Mouse (Mus musculus): ENCODE data around the gene Dennd5b. TPM values are rescaled to one million over a fixed set of nuclear protein-coding genes. Genes with fewer than 3 reads are reported as not detected.
A peak's percentile ranks its signal among the peaks of the same experiment; 100 is the strongest.

The Dennd5b gene
- polyA plus RNA-seq, 1 experiment, result 6.1 TPM

DNA sequence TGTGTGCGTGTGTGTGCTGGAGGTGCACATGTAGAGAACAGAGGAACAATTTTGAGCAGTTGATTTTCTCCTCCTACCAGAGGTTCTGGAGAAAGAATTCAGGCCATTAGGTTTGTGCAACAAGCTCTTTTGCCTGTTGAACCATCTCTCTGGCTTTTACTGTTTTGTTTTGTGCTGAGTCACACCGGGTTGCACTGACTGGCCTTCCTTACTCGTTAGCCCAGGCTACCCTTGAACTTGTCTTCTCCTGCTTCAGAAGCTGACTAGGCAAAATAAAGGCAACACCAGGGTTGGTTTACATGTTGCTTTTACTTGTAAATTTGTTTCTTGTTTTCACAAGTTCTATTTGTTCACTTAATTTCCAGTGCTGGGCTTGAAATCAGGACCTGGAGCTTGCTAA, 21.6 kb upstream of the Dennd5b start:
- Histone ChIP-seq H3K27ac (replicated peaks; ENCODE audit: low read depth, low read length) (no peak overlapping the region), H3K4me1 (ENCODE audit: control insufficient read depth, insufficient read depth, insufficient read length, low read length) (peaks cover 2% of the 10 kb centered on the region; the same call in 1 of the 2 replicates), H3K4me3 (ENCODE audit: insufficient read depth, low read depth, low read length) (no peak overlapping the region)

DNA sequence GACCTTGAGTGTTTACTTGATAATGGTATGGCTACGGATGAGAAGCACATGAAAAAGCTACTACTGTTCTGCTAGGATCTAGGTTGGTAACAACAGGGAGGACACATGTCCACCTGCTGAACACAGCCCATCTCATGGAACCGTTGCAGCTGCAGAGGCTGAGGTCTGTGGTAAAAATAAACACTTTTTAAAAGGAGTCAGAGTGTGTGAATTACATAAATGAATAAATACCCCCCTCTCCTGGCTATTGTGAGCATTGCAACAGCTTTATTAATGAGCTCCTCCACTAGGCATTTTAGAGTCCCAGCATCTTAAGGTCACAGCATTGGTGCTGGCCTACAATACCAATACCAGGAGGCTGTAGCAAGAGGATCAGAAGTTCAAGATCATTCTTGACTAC, 18.4 kb upstream of the Dennd5b start:
- Histone ChIP-seq H3K27ac (replicated peaks; ENCODE audit: low read depth, low read length) (no peak overlapping the region), H3K4me3 (ENCODE audit: insufficient read depth, low read depth, low read length) (no peak overlapping the region)

DNA sequence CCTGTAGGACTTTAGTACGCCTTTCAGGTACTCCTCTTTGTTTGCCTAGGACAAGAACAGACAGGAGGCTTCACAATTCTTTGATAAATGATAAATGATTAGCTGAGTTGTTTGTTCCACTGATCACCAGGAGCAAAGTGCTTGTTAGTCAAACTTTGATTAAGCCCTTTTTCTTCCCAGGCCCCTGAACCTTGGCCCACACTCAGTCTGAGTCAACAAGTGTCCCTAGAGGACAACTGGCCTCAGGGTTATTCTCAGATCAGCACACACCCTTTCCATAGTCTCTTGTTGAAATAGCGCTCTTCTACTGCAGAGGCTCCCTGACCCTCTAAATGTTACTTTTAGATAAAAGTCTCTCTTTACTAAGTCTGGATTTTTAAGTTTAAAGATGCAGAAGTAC, 17.5 kb upstream of the Dennd5b start:
- H3K4me3 ChIP-seq (ENCODE audit: insufficient read depth, low read depth, low read length), result no peak overlapping the region
- H3K27ac ChIP-seq (replicated peaks; ENCODE audit: low read depth, low read length), result peak overlapping the region; percentile 86
- peaks cover 2% of the 10 kb centered on the region; the same call in 1 of the 2 replicates for H3K4me1 ChIP-seq (ENCODE audit: control insufficient read depth, insufficient read depth, insufficient read length, low read length)

More for the DNA sequence above, 18.4 kb upstream of the Dennd5b start:
- peaks cover 2% of the 10 kb centered on the region; the same call in 1 of the 2 replicates for H3K4me1 ChIP-seq (ENCODE audit: control insufficient read depth, insufficient read depth, insufficient read length, low read length)

DNA sequence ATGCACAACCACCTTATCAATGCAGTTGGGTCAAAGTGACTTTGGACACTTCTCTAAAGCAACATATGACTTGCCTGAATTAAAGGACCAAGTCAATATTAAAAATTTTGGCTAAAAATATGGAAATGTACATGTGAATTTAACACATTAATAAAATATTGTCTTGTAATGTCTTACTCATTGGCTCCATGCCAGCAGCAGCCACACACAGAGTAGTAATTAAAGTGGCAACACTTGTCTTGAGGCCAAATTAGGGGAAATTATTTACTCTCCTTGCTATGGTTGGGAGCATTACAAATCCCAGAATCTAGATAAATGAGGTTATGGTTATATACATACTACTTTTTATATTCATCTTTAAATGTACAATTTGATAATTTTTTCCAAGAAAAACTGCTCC, 15.5 kb upstream of the Dennd5b start:
- H3K4me1 ChIP-seq (ENCODE audit: control insufficient read depth, insufficient read depth, insufficient read length, low read length), result peaks cover 2% of the 10 kb centered on the region; the same call in 1 of the 2 replicates
- H3K4me3 ChIP-seq (ENCODE audit: insufficient read depth, low read depth, low read length), result no peak overlapping the region

DNA sequence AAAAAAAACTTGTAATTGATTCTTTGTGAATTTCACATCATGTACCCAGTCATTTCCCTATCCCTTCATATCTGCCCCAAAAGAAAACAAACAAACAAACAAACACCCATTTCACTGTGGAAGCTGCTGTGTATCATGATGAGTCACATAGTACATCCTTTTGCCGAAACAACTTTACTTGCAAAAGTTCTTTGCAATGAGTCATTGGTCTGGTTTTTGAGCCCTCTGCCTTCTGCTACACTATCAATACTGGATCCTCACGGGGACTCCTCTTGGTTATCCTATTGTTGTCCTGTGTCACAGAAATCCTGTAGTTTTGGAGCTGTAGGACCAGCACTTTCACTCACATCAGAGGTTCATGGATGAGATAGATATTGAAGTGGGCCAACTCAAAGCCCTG, 7.4 kb upstream of the Dennd5b start:
- H3K4me3 ChIP-seq (ENCODE audit: insufficient read depth, low read depth, low read length), result no peak overlapping the region
- H3K4me1 ChIP-seq (ENCODE audit: control insufficient read depth, insufficient read depth, insufficient read length, low read length), result no peaks in the 10 kb centered on the region
- H3K27ac ChIP-seq (replicated peaks; ENCODE audit: low read depth, low read length), result no peak overlapping the region

More for the DNA sequence above, 15.5 kb upstream of the Dennd5b start:
- H3K27ac ChIP-seq (replicated peaks; ENCODE audit: low read depth, low read length), result no peak overlapping the region

DNA sequence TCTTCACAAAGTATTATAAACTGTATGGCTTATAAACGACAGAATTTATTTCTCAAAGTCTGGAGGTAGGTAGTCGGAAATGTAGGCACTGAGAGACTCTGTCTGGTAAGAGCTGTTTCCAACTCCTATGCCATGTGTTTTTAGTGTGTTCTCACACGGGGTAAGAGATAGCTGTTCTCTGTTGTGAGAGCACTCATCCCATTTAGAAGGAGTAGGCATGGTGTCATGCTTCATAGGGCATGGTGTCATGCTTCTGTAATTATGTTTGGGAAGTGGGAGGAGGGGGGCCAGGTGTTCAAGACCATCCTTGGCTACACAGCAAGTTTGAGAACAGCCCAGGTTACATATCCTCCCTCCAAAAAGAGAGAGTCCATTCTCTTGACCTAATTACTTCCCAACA, 6.1 kb upstream of the Dennd5b start:
- H3K4me3 ChIP-seq (ENCODE audit: insufficient read depth, low read depth, low read length), result no peak overlapping the region
- no peaks in the 10 kb centered on the region for H3K4me1 ChIP-seq (ENCODE audit: control insufficient read depth, insufficient read depth, insufficient read length, low read length)
- H3K27ac ChIP-seq (replicated peaks; ENCODE audit: low read depth, low read length), result no peak overlapping the region

DNA sequence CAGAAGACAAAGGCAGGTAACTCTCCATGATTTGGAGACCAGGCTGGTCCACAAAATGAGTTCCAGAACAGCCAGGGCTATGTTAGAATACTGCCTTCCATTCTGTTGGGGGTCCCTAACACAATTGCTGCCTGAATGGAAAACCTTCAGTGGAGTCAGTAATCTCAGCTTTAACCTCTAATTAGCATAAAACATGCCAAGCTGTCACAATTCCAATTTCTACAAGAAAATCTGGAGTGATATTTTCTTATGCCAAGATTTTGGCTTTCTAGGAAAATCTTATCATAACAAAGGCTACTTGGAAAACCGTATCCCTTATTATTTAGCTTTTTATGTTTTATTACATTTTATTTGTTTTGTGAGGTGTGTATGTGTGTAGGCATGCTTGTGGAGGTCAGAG, 2.0 kb upstream of the Dennd5b start:
- no peaks in the 10 kb centered on the region for H3K4me1 ChIP-seq (ENCODE audit: control insufficient read depth, insufficient read depth, insufficient read length, low read length)
- H3K27ac ChIP-seq (replicated peaks; ENCODE audit: low read depth, low read length), result no peak overlapping the region
- H3K4me3 ChIP-seq (ENCODE audit: insufficient read depth, low read depth, low read length), result no peak overlapping the region

DNA sequence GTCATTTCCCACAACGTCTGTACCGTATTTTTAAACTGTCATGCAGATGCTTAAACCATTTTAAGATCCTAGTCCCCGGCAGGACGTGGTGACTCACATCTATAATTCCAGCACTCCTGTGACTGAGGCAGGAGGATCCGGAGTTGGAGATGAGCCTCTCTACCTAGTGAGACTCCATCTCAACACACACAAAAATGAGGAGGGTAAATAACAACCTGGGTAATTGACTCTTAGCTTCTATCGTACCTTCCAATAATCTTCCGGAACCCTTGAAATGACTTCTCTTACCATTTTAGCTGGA, 413 bp upstream of the Dennd5b start:
- H3K4me1 ChIP-seq (ENCODE audit: control insufficient read depth, insufficient read depth, insufficient read length, low read length), result no peaks in the 10 kb centered on the region
- H3K27ac ChIP-seq (replicated peaks; ENCODE audit: low read depth, low read length), result peak overlapping the region; percentile 69
- H3K4me3 ChIP-seq (ENCODE audit: insufficient read depth, low read depth, low read length), result peak overlapping the region; percentile 96

DNA sequence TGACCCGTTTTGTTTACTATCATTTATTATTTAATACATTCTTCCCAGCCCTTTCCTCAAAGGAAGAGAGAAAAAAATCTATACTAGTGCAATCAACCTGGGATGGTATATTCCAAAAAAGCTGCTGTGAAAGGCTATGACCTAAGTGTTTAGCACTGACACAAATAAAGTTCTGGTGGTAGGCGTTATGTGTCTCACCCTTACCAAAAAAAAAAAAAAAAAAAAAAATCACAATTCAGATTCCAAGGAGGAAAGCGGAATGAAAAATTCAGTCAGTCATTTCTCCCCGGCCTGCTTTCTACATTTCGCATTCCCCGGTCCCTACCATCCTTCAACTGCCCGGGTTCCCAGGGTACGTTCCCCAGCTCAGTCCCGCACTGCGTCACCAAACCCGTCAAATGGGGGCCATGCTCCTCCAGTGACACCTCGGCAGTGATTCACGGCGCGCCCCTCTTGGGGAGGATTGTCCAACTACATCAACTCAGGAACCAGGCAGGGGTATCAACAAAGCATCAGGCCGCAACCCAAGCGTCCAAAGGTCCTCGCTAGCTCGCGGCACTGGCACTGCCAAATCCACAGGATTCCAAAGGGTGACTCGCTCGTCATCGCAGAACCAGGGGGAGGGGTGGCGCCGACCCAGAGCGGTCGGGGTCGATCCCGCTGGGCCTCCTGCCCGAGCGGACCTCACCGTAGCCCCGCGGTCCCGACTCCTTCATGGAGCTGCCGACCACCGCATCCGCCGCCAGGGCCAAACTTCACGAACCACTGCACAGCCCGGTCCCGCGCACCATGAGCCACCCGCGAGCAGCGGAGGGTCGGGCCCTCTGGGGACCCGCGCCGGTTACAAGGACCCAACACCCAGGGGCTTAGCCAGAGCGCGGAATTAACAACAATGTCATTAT, 1.1 kb downstream of the Dennd5b start:
- peak overlapping the region; percentile 93 for H3K27ac ChIP-seq (replicated peaks; ENCODE audit: low read depth, low read length)
- H3K4me3 ChIP-seq (ENCODE audit: insufficient read depth, low read depth, low read length), result peak overlapping the region; percentile 96
- no peaks in the 10 kb centered on the region for H3K4me1 ChIP-seq (ENCODE audit: control insufficient read depth, insufficient read depth, insufficient read length, low read length)

DNA sequence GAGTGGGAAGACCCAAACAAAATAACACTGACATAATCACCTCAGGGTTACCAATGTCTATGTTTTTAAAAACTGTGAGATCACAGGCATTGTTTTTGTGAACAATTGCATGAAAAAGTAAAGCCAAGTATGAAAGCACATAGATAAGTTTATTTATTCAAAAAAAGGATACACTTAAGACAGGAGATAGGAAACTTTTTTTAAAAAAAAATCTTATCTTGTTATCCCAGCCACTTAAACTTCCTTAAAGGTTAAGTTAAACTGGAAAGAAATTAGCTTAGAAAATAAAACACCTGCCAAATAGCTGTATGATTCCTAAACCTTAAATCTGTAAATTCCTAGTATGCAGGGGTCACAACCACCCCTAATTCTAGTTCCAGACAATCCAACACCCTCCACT, 2.5 kb downstream of the Dennd5b start:
- H3K4me1 ChIP-seq (ENCODE audit: control insufficient read depth, insufficient read depth, insufficient read length, low read length), result no peaks in the 10 kb centered on the region
- H3K4me3 ChIP-seq (ENCODE audit: insufficient read depth, low read depth, low read length), result no peak overlapping the region
- no peak overlapping the region for H3K27ac ChIP-seq (replicated peaks; ENCODE audit: low read depth, low read length)

DNA sequence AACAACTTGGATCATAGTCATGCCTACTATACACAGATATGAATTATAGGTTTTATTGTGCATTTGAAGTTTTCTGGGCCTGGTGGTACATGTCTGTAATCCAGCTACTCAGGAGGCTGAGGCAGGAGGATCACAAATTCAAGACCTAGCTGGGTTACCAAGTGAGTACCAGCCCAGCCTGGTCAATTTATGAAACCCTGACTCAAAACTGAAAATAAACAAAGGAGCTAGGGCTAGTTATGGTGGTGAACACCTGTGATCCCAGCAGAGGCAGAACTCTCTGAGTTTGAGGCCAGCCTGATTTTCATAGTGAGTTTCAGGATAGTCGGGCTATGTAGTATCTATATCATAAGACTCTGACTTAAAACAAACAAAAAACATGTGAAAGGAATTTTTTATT, 4.2 kb downstream of the Dennd5b start:
- Histone ChIP-seq H3K4me3 (ENCODE audit: insufficient read depth, low read depth, low read length) (no peak overlapping the region), H3K27ac (replicated peaks; ENCODE audit: low read depth, low read length) (no peak overlapping the region)

DNA sequence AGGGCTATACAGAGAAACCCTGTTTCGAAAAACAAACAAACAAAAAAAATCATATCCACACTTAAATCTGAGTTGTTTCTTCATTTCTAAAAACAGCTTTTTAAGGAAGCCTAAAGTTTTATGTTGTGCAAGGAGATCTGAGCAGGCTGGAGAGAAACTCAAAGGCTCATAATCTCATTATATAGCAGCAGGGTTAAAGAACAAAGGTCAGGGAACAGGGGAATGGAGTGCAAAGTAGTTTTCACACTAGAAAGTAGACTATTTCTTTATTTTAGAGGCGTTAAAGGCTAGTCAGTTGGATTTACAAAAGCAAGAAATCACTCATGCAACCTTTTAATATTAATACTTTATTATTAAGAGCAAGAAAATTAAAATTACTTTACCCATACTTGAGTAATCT, 5.2 kb downstream of the Dennd5b start:
- Histone ChIP-seq H3K27ac (replicated peaks; ENCODE audit: low read depth, low read length) (no peak overlapping the region), H3K4me1 (ENCODE audit: control insufficient read depth, insufficient read depth, insufficient read length, low read length) (no peaks in the 10 kb centered on the region), H3K4me3 (ENCODE audit: insufficient read depth, low read depth, low read length) (no peak overlapping the region)

More for the DNA sequence above, 4.2 kb downstream of the Dennd5b start:
- no peaks in the 10 kb centered on the region for H3K4me1 ChIP-seq (ENCODE audit: control insufficient read depth, insufficient read depth, insufficient read length, low read length)

DNA sequence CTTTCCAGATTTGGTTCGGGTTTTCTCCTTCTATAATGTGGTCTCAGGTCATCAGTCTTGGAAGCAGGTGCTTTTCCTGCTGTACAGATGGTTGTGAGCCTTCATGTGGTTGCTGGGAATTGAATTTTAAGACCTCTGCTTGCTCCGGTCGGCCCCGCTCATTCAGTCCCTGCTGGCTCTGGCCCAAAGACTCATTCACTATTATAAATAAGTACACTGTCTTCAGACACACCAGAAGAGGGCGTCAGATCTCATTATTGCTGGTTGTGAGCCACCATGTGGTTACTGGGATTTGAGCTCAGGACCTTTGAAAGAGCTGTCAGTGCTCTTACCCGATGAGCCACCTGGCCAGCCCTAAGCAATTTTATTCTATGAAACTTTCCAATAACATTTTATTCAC, 6.1 kb downstream of the Dennd5b start:
- Histone ChIP-seq H3K4me1 (ENCODE audit: control insufficient read depth, insufficient read depth, insufficient read length, low read length) (no peaks in the 10 kb centered on the region), H3K27ac (replicated peaks; ENCODE audit: low read depth, low read length) (peak overlapping the region; percentile 33), H3K4me3 (ENCODE audit: insufficient read depth, low read depth, low read length) (0 out of 2 replicates have a peak overlapping the region, but pooled peaks have one; percentile 10)

DNA sequence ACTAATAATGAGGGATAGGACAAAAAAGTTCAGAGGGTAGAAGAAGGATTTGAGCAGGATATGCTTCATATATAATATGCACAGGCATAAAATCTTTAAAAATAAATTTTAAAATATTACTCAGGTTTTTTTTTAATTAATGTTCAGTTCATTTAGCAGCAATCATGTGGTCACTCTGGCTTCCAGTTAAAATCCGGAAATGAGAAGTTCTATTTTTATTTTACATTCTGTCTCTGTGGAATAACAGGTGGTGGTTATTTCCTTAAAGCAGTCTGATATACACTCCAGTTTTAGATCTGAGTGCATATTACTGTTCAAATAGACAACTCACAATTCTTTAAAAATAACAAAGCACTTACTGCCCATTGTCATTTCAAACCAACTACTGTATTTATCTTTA, 6.9 kb downstream of the Dennd5b start:
- H3K27ac ChIP-seq (replicated peaks; ENCODE audit: low read depth, low read length), result no peak overlapping the region
- no peak overlapping the region for H3K4me3 ChIP-seq (ENCODE audit: insufficient read depth, low read depth, low read length)
- no peaks in the 10 kb centered on the region for H3K4me1 ChIP-seq (ENCODE audit: control insufficient read depth, insufficient read depth, insufficient read length, low read length)

DNA sequence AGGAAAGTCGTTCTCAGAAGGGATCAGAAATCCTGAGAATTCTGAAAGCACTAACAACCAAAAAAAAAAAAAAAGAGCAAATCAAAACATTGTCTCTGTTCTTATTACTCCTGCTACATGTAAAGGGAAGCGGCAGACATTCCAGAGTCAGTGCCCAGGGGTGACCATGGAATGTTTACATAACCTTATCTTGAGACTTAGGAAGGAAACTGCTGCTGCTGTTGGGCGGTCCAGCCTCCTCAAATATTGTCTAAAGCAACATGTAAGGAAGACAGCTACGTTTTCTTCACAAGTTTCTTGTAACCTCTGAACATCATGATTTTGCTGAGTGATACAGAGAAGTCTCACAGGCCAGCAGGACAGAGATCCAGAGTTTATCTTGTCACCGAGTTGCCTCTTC, 8.0 kb downstream of the Dennd5b start:
- Histone ChIP-seq H3K4me1 (ENCODE audit: control insufficient read depth, insufficient read depth, insufficient read length, low read length) (no peaks in the 10 kb centered on the region), H3K27ac (replicated peaks; ENCODE audit: low read depth, low read length) (peak overlapping the region; percentile 80), H3K4me3 (ENCODE audit: insufficient read depth, low read depth, low read length) (no peak overlapping the region)

DNA sequence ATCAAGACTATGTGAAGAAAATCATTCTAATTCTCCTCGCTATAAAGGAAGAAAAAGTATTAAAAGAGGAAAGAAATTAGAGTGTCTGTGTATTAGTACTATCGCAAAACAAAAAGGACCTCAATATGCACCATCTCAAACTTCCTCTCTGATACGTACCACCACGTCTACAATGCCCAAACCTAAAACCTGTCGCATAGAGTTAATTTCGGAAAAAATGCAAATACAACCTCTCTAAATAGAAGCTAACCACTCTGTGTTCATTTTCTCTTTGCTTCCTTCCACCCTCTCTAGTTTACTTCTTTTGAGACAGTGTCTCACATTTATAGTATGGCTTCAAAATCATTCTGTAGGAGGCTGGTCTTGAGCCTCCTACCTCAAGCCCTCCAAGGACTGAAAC, 9.1 kb downstream of the Dennd5b start:
- no peak overlapping the region for H3K27ac ChIP-seq (replicated peaks; ENCODE audit: low read depth, low read length)
- no peak overlapping the region for H3K4me3 ChIP-seq (ENCODE audit: insufficient read depth, low read depth, low read length)
- H3K4me1 ChIP-seq (ENCODE audit: control insufficient read depth, insufficient read depth, insufficient read length, low read length), result no peaks in the 10 kb centered on the region
